Mouse (Mus musculus) intestine, postnatal 0 days (tissue): ENCODE data around the gene Calr3. TPM values are rescaled to one million over a fixed set of nuclear protein-coding genes. Genes with fewer than 3 reads are reported as not detected.

Source experiments
- ATAC-seq: fragments of 200-750 bp; cut with Nextera tagmentation; 2 replicates; pipeline ENCODE4 v1.8.0; 2017; ENCODE audit warnings: mild to moderate bottlenecking, moderate TSS enrichment, moderate library complexity
- H3K27ac ChIP-seq: fragments of 300-500 bp; sonication (generic); 2 replicates; pipeline ENCODE4 v1.5.1; 2014; ENCODE audit warnings: mild to moderate bottlenecking, low read depth, low read length, moderate library complexity
- H3K27me3 ChIP-seq: fragments of 300-500 bp; sonication (generic); replicated peaks from 2 replicates; pipeline ENCODE4 v1.6.1; 2014; ENCODE audit warnings: low read length, mixed read lengths; ENCODE audit not compliant: control insufficient read depth, insufficient read depth
- H3K36me3 ChIP-seq: fragments of 300-500 bp; sonication (generic); 2 replicates; pipeline ENCODE4 v1.6.1; 2014; ENCODE audit warnings: mild to moderate bottlenecking, moderate library complexity; ENCODE audit not compliant: control insufficient read depth, insufficient read depth
- H3K4me1 ChIP-seq: fragments of 300-500 bp; sonication (generic); replicated peaks from 2 replicates; pipeline ENCODE4 v1.6.1; 2014; ENCODE audit warnings: antibody characterized with exemption, low read length, mixed read lengths; ENCODE audit not compliant: control insufficient read depth, insufficient read depth
- H3K4me2 ChIP-seq: fragments of 300-500 bp; sonication (generic); replicated peaks from 2 replicates; pipeline ENCODE4 v1.6.1; 2014; ENCODE audit warnings: low read depth, mild to moderate bottlenecking, moderate library complexity
- H3K4me3 ChIP-seq: fragments of 300-500 bp; sonication (generic); 2 replicates; pipeline ENCODE4 v1.5.1; 2014; ENCODE audit warnings: low read depth, low read length
- H3K9ac ChIP-seq: fragments of 300-500 bp; sonication (generic); 2 replicates; pipeline ENCODE4 v1.6.1; 2014; ENCODE audit warnings: mild to moderate bottlenecking, low read depth, low read length
- H3K9me3 ChIP-seq: fragments of 300-500 bp; sonication (generic); 2 replicates; pipeline ENCODE4 v1.6.1; 2016; ENCODE audit warnings: mixed run types; ENCODE audit not compliant: control insufficient read depth
- CTCF ChIP-seq: sonication (generic); IDR thresholded peaks from 2 replicates; pipeline ENCODE4 v1.5.1; 2016; ENCODE audit warnings: low read depth, mild to moderate bottlenecking, control low read depth, antibody characterized with exemption, moderate library complexity
- WGBS: fragments of 180-500 bp; shearing (Covaris S2); extraction: QIAGEN DNeasy Blood & Tissue Kit; methylation state at CpG from one replicate; pipeline ENCODE4 v1.1.7; 2014; 5-methylcytosine and 5-hydroxymethylcytosine counted together
- polyA plus RNA-seq: library from polyadenylated mRNA; unstranded; fragments of >200 nt; fragmentation: Nextera tagmentation; extraction: Ambion mirVana; gene quantifications from 2 replicates; pipeline ENCODE4 v1.2.1, GENCODE M21; 2015

Gene Calr3
- polyA plus RNA-seq: 0.46 and 0.55 TPM in 2 replicates

- Histone ChIP-seq H3K4me2 (peak within 1 kb of the TSS; percentile 75), H3K9ac (peak within 1 kb of the TSS; percentile 45; the same call in 1 of the 2 replicates), H3K4me3 (peak within 1 kb of the TSS; percentile 26), H3K27ac (no peak within 1 kb of the TSS), H3K4me1 (peaks cover 3% of the 10 kb centered on the region; the same call in 1 of the 2 replicates), H3K27me3 (no peaks in the 10 kb centered on the region), H3K36me3 (peaks cover 7% of the 10 kb centered on the region; the same call in 1 of the 2 replicates), H3K9me3 (no peaks in the 10 kb centered on the region)
- WGBS: 5% methylated on average over 34 of the region's 34 CpGs
- ATAC-seq: peak; percentile 99
- no peak for TF ChIP-seq CTCF
Measured at GRCm38 (mm10) chr8:72443338-72443993, at the start of gene Calr3, which contains the start of gene 1700030K09Rik. TSS of gene Calr3 (minus strand) at chr8:72443870. TSS of gene 1700030K09Rik (plus strand) at chr8:72443880.

GRCm38 (mm10) chr8:72493381-72493780, 49.7 kb upstream of the Calr3 start:
- no peak for ATAC-seq
- H3K4me1 ChIP-seq: peaks cover 2% of the 10 kb centered on the region; the same call in 1 of the 2 replicates
- TF ChIP-seq CTCF: no peak
- WGBS: 7% methylated on average over 8 of the region's 8 CpGs
- H3K9me3 ChIP-seq: no peaks in the 10 kb centered on the region
- H3K36me3 ChIP-seq: peaks cover 39% of the 10 kb centered on the region
- peak overlapping the region; percentile 95 for H3K4me3 ChIP-seq
- peak overlapping the region; percentile 52; the same call in 1 of the 2 replicates for H3K27ac ChIP-seq
- peak overlapping the region; percentile 43 for H3K9ac ChIP-seq
- peak overlapping the region; percentile 90 for H3K4me2 ChIP-seq
- H3K27me3 ChIP-seq: no peaks in the 10 kb centered on the region

- no peak for TF ChIP-seq CTCF
- peak overlapping the region; percentile 95 for H3K27ac ChIP-seq
- H3K4me2 ChIP-seq: peak overlapping the region; percentile 90
- WGBS: under 1% methylated on average over 51 of the region's 56 CpGs
- no peaks in the 10 kb centered on the region for H3K9me3 ChIP-seq
- H3K36me3 ChIP-seq: peaks cover 46% of the 10 kb centered on the region
- peak overlapping the region; percentile 94 for H3K9ac ChIP-seq
- H3K4me3 ChIP-seq: peak overlapping the region; percentile 95
- H3K27me3 ChIP-seq: no peaks in the 10 kb centered on the region
- peaks cover 2% of the 10 kb centered on the region; the same call in 1 of the 2 replicates for H3K4me1 ChIP-seq
- peak; percentile 95 for ATAC-seq
Measured at GRCm38 (mm10) chr8:72492622-72493081, 49.0 kb upstream of the Calr3 start.

- Histone ChIP-seq H3K9ac (peak within 1 kb of the TSS; percentile 94), H3K4me3 (peak within 1 kb of the TSS; percentile 95), H3K9me3 (no peaks in the 10 kb centered on the region), H3K4me1 (peaks cover 2% of the 10 kb centered on the region; the same call in 1 of the 2 replicates), H3K27me3 (no peaks in the 10 kb centered on the region), H3K36me3 (peaks cover 51% of the 10 kb centered on the region), H3K4me2 (peak within 1 kb of the TSS; percentile 90), H3K27ac (peak within 1 kb of the TSS; percentile 95)
- TF ChIP-seq CTCF: no peak
- WGBS: under 1% methylated on average over 78 of the region's 98 CpGs
- peak; percentile 19 for ATAC-seq
Measured at GRCm38 (mm10) chr8:72491680-72492621, 48.3 kb upstream of the Calr3 start, which contains the start of gene Slc35e1. TSS of gene Slc35e1 (minus strand) at chr8:72492614.

- Histone ChIP-seq H3K9ac (0 out of 2 replicates have a peak overlapping the region, but pooled peaks have one; percentile 94), H3K9me3 (no peaks in the 10 kb centered on the region), H3K4me1 (peaks cover 2% of the 10 kb centered on the region; the same call in 1 of the 2 replicates), H3K27me3 (no peaks in the 10 kb centered on the region), H3K27ac (peak overlapping the region; percentile 95), H3K4me2 (peak overlapping the region; percentile 90), H3K36me3 (peaks cover 47% of the 10 kb centered on the region), H3K4me3 (peak overlapping the region; percentile 95; the same call in 1 of the 2 replicates)
- WGBS: 73% methylated on average over 2 of the region's 2 CpGs
- no peak for TF ChIP-seq CTCF
- ATAC-seq: no peak
Measured at GRCm38 (mm10) chr8:72491017-72491416, 47.3 kb upstream of the Calr3 start.
